Mouse (Mus musculus) kidney, embryonic 14.5 days (tissue): ENCODE results near the gene Sirpb1a. TPM values are rescaled to one million over a fixed set of nuclear protein-coding genes. Genes with fewer than 3 reads are reported as not detected.
"Not testable (repeated sequence)": the region's sequence is repeated elsewhere in the genome, so short reads cannot be mapped to it uniquely, and the experiment has no call there.

Experiments used
- ATAC-seq: fragments of 200-750 bp; cut with Nextera tagmentation; 2 replicates; pipeline ENCODE4 v1.8.0; 2017; ENCODE audit warnings: moderate number of reproducible peaks, mild to moderate bottlenecking, moderate TSS enrichment, moderate library complexity; ENCODE audit not compliant: low FRiP score, low TSS enrichment
- H3K27ac ChIP-seq: fragments of 300-500 bp; sonication (generic); 2 replicates; pipeline ENCODE4 v1.5.1; 2014; ENCODE audit warnings: low read depth, mild to moderate bottlenecking, low read length, moderate library complexity, mixed read lengths
- H3K27me3 ChIP-seq: fragments of 300-500 bp; sonication (generic); 2 replicates; pipeline ENCODE4 v1.6.1; 2014; ENCODE audit warnings: mild to moderate bottlenecking, low read length; ENCODE audit not compliant: control insufficient read depth, insufficient read depth
- H3K36me3 ChIP-seq: fragments of 300-500 bp; sonication (generic); 2 replicates; pipeline ENCODE4 v1.6.1; 2014; ENCODE audit warnings: low read length, mixed read lengths; ENCODE audit not compliant: control insufficient read depth, insufficient read depth
- H3K4me1 ChIP-seq: fragments of 300-500 bp; sonication (generic); 2 replicates; pipeline ENCODE4 v1.6.1; 2014; ENCODE audit warnings: low read length, mixed read lengths; ENCODE audit not compliant: control insufficient read depth, insufficient read depth
- H3K4me2 ChIP-seq: fragments of 300-500 bp; sonication (generic); replicated peaks from 2 replicates; pipeline ENCODE4 v1.6.1; 2014; ENCODE audit warnings: low read depth, mild to moderate bottlenecking, low read length
- H3K4me3 ChIP-seq: fragments of 300-500 bp; sonication (generic); 2 replicates; pipeline ENCODE4 v1.5.1; 2014; ENCODE audit warnings: mild to moderate bottlenecking, low read length
- H3K9ac ChIP-seq: fragments of 300-500 bp; sonication (generic); 2 replicates; pipeline ENCODE4 v1.6.1; 2014; ENCODE audit warnings: low read depth, mild to moderate bottlenecking, low read length, moderate library complexity
- H3K9me3 ChIP-seq: fragments of 300-500 bp; sonication (generic); 2 replicates; pipeline ENCODE4 v1.6.1; 2016; ENCODE audit warnings: low read length; ENCODE audit not compliant: control insufficient read depth
- WGBS: fragments of 180-500 bp; shearing (Covaris S2); extraction: QIAGEN DNeasy Blood & Tissue Kit; methylation state at CpG from one replicate; pipeline ENCODE4 v1.1.7; 2014; 5-methylcytosine and 5-hydroxymethylcytosine counted together
- polyA plus RNA-seq: library from polyadenylated mRNA; unstranded; fragments of >200 nt; fragmentation: Nextera tagmentation; extraction: Ambion mirVana; gene quantifications from 2 replicates; pipeline ENCODE4 v1.2.1, GENCODE M21; 2014

Gene Sirpb1a
- polyA plus RNA-seq = not detected in 2 replicates

GRCm38 (mm10) chr3:15426447-15426846, at the start of gene Sirpb1a:
TSS of gene Sirpb1a (minus strand) at chr3:15426520.
- not testable (repeated sequence) for H3K9ac ChIP-seq, H3K9me3 ChIP-seq, H3K36me3 ChIP-seq, H3K27ac ChIP-seq, H3K4me3 ChIP-seq, ATAC-seq, H3K4me1 ChIP-seq, H3K4me2 ChIP-seq, H3K27me3 ChIP-seq
- 93% methylated on average over 1 of the region's 1 CpGs for WGBS

- H3K27ac ChIP-seq, ATAC-seq: not testable (repeated sequence)
Measured at GRCm38 (mm10) chr3:15474831-15475230, 48.5 kb upstream of the Sirpb1a start.

GRCm38 (mm10) chr3:15470158-15470557, 43.8 kb upstream of the Sirpb1a start:
- not testable (repeated sequence) for H3K9ac ChIP-seq, H3K4me2 ChIP-seq, H3K27me3 ChIP-seq, ATAC-seq, H3K36me3 ChIP-seq, H3K4me3 ChIP-seq, H3K4me1 ChIP-seq, H3K27ac ChIP-seq, H3K9me3 ChIP-seq
- WGBS = 100% methylated on average over 1 of the region's 3 CpGs

More at GRCm38 (mm10) chr3:15474831-15475230, 48.5 kb upstream of the Sirpb1a start:
- not testable (repeated sequence) for H3K9me3 ChIP-seq, H3K36me3 ChIP-seq, H3K4me3 ChIP-seq, H3K4me1 ChIP-seq, H3K9ac ChIP-seq, H3K27me3 ChIP-seq, H3K4me2 ChIP-seq
- WGBS = 90% methylated on average over 1 of the region's 2 CpGs

GRCm38 (mm10) chr3:15443936-15444335, 17.6 kb upstream of the Sirpb1a start:
- H3K27me3 ChIP-seq, H3K27ac ChIP-seq, H3K9me3 ChIP-seq, H3K4me3 ChIP-seq, H3K9ac ChIP-seq, H3K36me3 ChIP-seq, H3K4me1 ChIP-seq, H3K4me2 ChIP-seq, ATAC-seq: not testable (repeated sequence)
- WGBS = 97% methylated on average over 1 of the region's 1 CpGs

GRCm38 (mm10) chr3:15439844-15440243, 13.5 kb upstream of the Sirpb1a start:
- H3K27ac ChIP-seq, ATAC-seq, H3K4me2 ChIP-seq, H3K4me1 ChIP-seq, H3K36me3 ChIP-seq, H3K4me3 ChIP-seq, H3K9me3 ChIP-seq, H3K27me3 ChIP-seq, H3K9ac ChIP-seq: not testable (repeated sequence)
- WGBS = 52% methylated on average over 1 of the region's 1 CpGs

- Histone ChIP-seq H3K4me1 (no peaks in the 10 kb centered on the region), H3K4me2 (no peak overlapping the region), H3K27me3 (no peaks in the 10 kb centered on the region), H3K9ac (no peak overlapping the region), H3K36me3 (no peaks in the 10 kb centered on the region), H3K9me3 (no peaks in the 10 kb centered on the region), H3K4me3 (no peak overlapping the region), H3K27ac (no peak overlapping the region)
- 89% methylated on average over 1 of the region's 1 CpGs for WGBS
- no peak for ATAC-seq
Measured at GRCm38 (mm10) chr3:15427917-15428316, 1.6 kb upstream of the Sirpb1a start.

DNA sequence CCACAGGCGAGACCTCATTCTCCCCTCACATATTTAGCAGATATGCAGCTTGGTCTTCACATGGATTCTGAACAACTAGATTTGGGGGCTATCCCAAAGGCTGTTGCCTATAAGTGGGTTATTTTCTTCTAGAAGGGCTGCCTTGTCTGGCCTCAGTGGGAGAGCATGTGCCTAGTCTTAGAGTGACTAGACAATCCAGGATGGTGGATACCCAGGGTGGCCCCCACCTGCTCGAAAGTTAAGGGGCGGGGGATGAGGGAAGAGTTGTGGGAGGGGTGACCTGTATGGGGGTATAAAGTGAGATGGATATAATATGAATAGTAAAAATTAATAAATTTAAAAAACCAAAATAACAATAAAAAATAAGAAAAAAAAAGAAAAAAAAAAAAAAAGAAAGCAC, 70.6 kb downstream of the Sirpb1a start:
- H3K4me1 ChIP-seq, H3K4me2 ChIP-seq, H3K27ac ChIP-seq, ATAC-seq, H3K4me3 ChIP-seq, H3K27me3 ChIP-seq, H3K9me3 ChIP-seq, H3K36me3 ChIP-seq, H3K9ac ChIP-seq: not testable (repeated sequence)
- 72% methylated on average over 3 of the region's 3 CpGs for WGBS

- not testable (repeated sequence) for H3K27me3 ChIP-seq, H3K9me3 ChIP-seq, H3K4me2 ChIP-seq, ATAC-seq, H3K4me3 ChIP-seq, H3K4me1 ChIP-seq, H3K9ac ChIP-seq, H3K36me3 ChIP-seq, H3K27ac ChIP-seq
- 95% methylated on average over 1 of the region's 2 CpGs for WGBS
Measured at GRCm38 (mm10) chr3:15350318-15350717, 76.0 kb downstream of the Sirpb1a start.

DNA sequence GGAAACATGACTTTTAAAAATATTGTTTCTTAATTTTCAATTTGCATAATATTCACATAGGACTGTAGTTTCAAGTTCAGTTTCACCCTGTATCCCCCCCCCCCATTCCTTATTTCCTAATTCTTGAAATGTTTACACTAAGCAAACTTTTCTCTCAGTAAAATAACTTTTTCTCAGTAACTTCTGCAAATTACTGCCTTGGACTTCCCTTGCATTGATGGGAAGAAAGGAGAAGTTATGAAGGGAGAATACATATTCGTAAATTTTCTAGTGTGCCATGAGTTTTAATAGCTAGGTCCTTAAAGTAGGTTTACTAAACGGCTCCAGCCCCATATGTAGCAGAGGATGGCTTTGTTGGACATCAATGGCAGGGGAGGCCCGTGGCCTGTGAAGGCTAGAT, 80.7 kb downstream of the Sirpb1a start:
- H3K9ac ChIP-seq, H3K9me3 ChIP-seq, H3K27me3 ChIP-seq, H3K4me1 ChIP-seq, ATAC-seq, H3K36me3 ChIP-seq, H3K27ac ChIP-seq, H3K4me2 ChIP-seq, H3K4me3 ChIP-seq: not testable (repeated sequence)
- WGBS = 76% methylated on average over 3 of the region's 3 CpGs

- H3K4me2 ChIP-seq = no peak overlapping the region
- no peaks in the 10 kb centered on the region for H3K4me1 ChIP-seq
- H3K27me3 ChIP-seq = no peaks in the 10 kb centered on the region
- H3K4me3 ChIP-seq = no peak overlapping the region
- H3K9me3 ChIP-seq = no peaks in the 10 kb centered on the region
- WGBS = 78% methylated on average over 1 of the region's 1 CpGs
- no peak overlapping the region for H3K27ac ChIP-seq
- no peaks in the 10 kb centered on the region for H3K36me3 ChIP-seq
- no peak for ATAC-seq
- H3K9ac ChIP-seq = no peak overlapping the region
Measured at GRCm38 (mm10) chr3:15340287-15340686, 86.0 kb downstream of the Sirpb1a start.
